17 mouse cellular contexts compared by ENCODE assay signal in the genomic region with DNA sequence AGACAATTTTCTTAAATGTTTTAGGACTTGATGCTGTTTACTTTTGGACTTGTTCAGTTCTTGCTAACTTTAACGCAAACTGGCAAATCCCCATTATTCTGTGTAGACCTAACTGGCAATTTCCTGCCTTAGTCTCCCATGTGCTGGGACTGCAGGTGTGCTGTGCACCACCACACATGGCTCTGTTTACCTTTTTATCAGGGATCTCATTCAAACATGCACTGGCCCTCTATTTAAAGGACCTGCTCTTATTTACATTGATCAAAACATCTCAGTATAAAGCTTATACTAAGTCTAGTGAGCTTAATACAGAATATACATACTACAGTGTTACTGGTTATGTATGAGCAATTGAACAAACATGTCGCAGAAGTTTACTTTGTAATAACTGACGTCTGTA.
"Had no signal": no experiment of that assay in that cellular context is flagged by ENCODE, and none has a peak within 500 bp of the region (broad histone marks: within the 10 kb centered on the region; RNA-seq: fewer than 3 reads in every experiment).

No protein-coding gene starts in this region.

- ATAC-seq: liver, postnatal 0 days; lung, postnatal 0 days; midbrain, embryonic 13.5 days; midbrain, embryonic 15.5 days had no signal

- H3K4me3 ChIP-seq: liver, embryonic 13.5 days; liver, embryonic 15.5 days; lung, embryonic 15.5 days; megakaryocyte, embryonic 14.5 days; midbrain, embryonic 13.5 days; midbrain, embryonic 15.5 days; neural tube, embryonic 12.5 days had no signal

- H3K9ac ChIP-seq: liver, embryonic 13.5 days; liver, embryonic 15.5 days; liver, postnatal 0 days; lung, embryonic 15.5 days; midbrain, embryonic 13.5 days; midbrain, embryonic 15.5 days; neural tube, embryonic 12.5 days had no signal

- H3K36me3 ChIP-seq: liver, embryonic 13.5 days; liver, embryonic 15.5 days; lung, embryonic 15.5 days; midbrain, embryonic 13.5 days; midbrain, embryonic 15.5 days; neural tube, embryonic 12.5 days had no signal

- H3K27ac ChIP-seq: liver, embryonic 13.5 days; liver, embryonic 15.5 days; lung, embryonic 15.5 days; macrophage; midbrain, embryonic 13.5 days; midbrain, embryonic 15.5 days; neural tube, embryonic 12.5 days had no signal

- H3K27me3 ChIP-seq: liver, embryonic 13.5 days; liver, embryonic 15.5 days; lung, embryonic 15.5 days; megakaryocyte, embryonic 14.5 days; midbrain, embryonic 13.5 days; midbrain, embryonic 15.5 days; neural tube, embryonic 12.5 days had no signal

- DNase-seq: liver, embryonic 13.5 days; liver, postnatal 0 days; lung, postnatal 14 days; lung, postnatal 36 days; right cerebral cortex, postnatal 14 days; thymus, adult 2 months; thymus, postnatal 25 days; thymus, postnatal 4 days had no signal

- H3K4me2 ChIP-seq: liver, embryonic 13.5 days; liver, embryonic 15.5 days; lung, embryonic 15.5 days; midbrain, embryonic 11.5 days; midbrain, embryonic 13.5 days; midbrain, embryonic 15.5 days; neural tube, embryonic 12.5 days had no signal

- H3K4me1 ChIP-seq: liver, embryonic 13.5 days; liver, embryonic 15.5 days; lung, embryonic 15.5 days; megakaryocyte, embryonic 14.5 days; midbrain, embryonic 13.5 days; midbrain, embryonic 15.5 days; neural tube, embryonic 12.5 days had no signal

- H3K9me3 ChIP-seq: liver, embryonic 13.5 days; liver, embryonic 15.5 days; lung, embryonic 15.5 days; megakaryocyte, embryonic 14.5 days; midbrain, embryonic 13.5 days; midbrain, embryonic 15.5 days; neural tube, embryonic 12.5 days had no signal
